Mouse (Mus musculus): Measurements from ENCODE around the gene Ahctf1.
"Not testable (repeated sequence)": the region's sequence is repeated elsewhere in the genome, so short reads cannot be mapped to it uniquely, and the experiment has no call there.

The Ahctf1 gene

DNA sequence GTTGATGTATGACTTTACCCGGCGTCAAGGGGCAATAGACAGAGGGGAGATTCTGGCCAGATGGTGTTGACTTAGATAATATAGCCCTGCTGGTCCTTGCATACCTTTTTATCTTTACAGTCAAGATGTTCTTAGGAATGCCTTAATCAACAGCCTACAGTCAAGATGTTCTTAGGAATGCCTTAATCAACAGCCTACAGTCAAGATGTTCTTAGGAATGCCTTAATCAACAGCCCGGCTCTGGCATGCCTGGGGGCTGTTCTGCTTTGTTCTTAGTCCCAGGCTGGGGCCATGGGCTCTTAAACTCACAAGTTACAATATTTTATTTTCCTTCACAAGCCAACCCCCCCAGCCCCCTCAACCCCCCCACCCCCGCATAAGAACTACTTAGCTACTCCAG is 88.2 kb downstream of the Ahctf1 start:
- not testable (repeated sequence) for DNase-seq (ENCODE audit: low read depth, low spot score)

DNA sequence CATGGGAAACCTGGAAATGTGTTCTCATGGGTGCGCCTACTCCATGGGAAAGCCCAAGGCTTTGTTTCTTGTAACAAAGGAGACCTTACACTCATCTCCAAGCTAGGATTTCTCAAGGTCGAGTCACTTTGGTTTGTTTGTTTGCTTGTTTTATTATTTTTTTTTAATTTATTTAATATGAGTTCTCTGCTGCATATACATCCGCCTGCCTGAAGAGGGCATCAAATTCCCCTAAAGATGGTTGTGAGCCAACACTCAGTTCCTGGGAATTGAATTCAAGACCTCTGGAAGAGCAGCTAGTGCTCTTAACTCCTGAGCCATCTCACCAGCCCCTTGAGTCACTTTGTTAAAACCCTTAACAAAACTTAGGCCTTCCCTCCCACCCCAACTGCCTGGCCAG is 90.1 kb downstream of the Ahctf1 start:
- DNase-seq (ENCODE audit: low read depth, low spot score): no peak

DNA sequence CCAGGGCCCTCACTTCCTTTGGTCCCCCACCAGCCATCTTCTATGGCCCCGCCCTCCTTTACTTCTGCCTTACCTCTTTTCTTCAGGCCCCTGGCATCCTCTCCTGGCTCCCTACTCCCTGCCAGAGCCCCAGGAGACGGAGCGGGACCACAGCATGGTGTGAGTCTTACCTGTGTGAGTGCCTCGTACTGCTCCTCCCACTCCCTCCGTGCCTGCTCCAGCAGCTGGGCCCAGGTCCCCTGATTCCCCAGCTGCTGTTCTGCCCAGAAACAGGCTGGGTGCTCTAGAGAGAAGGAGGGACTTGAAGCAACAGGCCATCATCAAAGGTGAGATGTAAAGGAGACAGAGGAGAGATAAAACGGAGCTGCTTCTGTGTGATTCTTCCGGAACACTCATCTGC is 90.8 kb downstream of the Ahctf1 start:
- DNase-seq (ENCODE audit: low read depth, low spot score): no peak

DNA sequence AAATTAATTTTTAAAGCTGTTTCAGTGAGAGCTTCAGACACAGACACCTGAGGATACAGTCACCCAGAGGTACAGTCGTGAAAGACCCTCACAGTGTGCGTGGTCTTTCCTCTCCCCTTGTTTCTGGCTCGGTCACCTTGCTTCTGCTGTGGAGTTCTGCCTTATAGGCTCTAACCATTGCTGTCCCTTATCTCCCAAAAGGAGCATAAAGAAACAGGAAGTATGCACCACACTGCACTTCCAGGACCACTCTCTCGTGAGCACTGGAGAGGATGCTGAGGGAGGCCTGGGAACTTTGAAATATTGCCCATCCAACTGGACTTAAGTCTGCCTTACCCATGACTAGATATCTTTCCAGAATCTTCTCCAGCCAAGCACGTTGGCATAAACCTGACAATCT is 92.7 kb downstream of the Ahctf1 start:
- no peak for DNase-seq (ENCODE audit: low read depth, low spot score)

DNA sequence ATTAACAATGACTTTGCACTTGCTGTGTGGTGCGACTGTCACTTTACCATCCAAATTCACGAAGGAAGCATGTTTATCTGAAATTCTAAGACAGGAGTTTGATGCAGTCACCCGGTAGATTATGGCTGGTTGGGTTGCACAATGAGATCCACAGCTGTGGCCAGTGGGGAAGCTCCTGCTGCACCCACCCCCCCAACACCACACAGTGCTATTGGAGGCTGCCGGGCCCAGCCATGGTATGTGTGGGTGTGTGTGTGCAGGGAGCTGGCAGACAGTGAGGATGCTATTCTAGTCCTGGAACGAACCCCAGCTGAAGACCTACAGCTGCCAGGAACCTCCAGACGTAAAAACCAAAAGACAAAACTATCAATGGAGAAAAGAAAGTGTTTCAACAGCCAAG is 94.1 kb downstream of the Ahctf1 start:
- peak; percentile 85 for DNase-seq (ENCODE audit: low read depth, low spot score)

DNA sequence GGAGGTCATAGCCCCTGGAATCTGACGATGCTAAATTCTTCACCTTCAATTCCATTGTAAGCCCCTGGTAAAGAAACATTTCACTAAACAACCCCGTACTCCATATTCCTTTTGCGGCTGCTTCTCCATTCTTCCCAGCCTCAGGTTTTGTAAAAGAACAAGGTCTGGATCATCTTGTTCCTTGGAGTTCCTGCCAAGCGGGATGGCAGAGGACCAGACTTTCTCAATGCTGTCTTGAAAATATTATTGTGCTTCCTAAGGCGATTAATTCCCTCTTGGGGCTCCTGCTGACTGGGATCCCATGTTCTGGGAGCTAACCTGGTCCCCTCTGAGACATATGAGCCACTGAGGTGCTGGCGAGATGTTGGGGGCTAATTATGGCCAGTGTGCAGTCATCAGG is 98.3 kb downstream of the Ahctf1 start:
- DNase-seq (ENCODE audit: low read depth, low spot score): peak; percentile 55

DNA sequence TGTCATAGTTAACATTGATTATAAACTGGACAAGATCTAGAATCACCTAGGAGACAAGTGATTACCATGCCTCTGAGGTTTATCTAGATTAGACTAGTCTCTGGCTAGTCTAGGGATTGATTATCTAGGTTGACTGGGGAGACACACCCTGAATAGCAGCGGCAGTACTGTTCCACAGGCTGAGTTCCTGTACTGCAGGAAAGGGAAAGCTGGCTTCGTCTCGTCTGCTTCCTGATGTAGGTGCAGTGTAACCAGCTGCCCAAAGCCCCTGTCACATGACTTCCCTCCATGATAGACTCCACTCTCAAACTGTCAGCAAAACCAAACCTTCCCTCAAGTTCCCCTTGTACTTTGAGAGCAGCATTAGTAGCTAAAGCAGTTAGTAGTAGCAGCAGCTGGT is 99.3 kb downstream of the Ahctf1 start:
- DNase-seq (ENCODE audit: low read depth, low spot score): no peak

Data from telencephalon, adult 2 months (tissue).